Mouse (Mus musculus) lung, postnatal 0 days (tissue): Measurements from ENCODE around the gene Skint6. TPM values are rescaled to one million over a fixed set of nuclear protein-coding genes. Genes with fewer than 3 reads are reported as not detected.
"Not testable (repeated sequence)": the region's sequence is repeated elsewhere in the genome, so short reads cannot be mapped to it uniquely, and the experiment has no call there.

ENCODE experiments used
- ATAC-seq: fragments of 200-750 bp; cut with Nextera tagmentation; 2 replicates; pipeline ENCODE4 v1.8.0; 2017; ENCODE audit warnings: moderate library complexity
- DNase-seq: peaks from one replicate; pipeline ENCODE4 v3.0.0-alpha.2; 2016; ENCODE audit warnings: low spot score
- H3K27ac ChIP-seq: fragments of 300-500 bp; sonication (generic); 2 replicates; pipeline ENCODE4 v1.5.1; 2014; ENCODE audit warnings: antibody characterized with exemption, mild to moderate bottlenecking, low read length, mixed read lengths
- H3K27me3 ChIP-seq: fragments of 300-500 bp; sonication (generic); replicated peaks from 2 replicates; pipeline ENCODE4 v1.6.1; 2014; ENCODE audit warnings: low read length, mixed read lengths; ENCODE audit not compliant: insufficient read depth
- H3K36me3 ChIP-seq: fragments of 300-500 bp; sonication (generic); 2 replicates; pipeline ENCODE4 v1.6.1; 2014; ENCODE audit warnings: low read length, mixed read lengths; ENCODE audit not compliant: insufficient read depth
- H3K4me1 ChIP-seq: fragments of 300-500 bp; sonication (generic); 2 replicates; pipeline ENCODE4 v1.6.1; 2014; ENCODE audit warnings: antibody characterized with exemption, low read depth, low read length, mixed read lengths; ENCODE audit not compliant: insufficient read depth
- H3K4me2 ChIP-seq: fragments of 300-500 bp; sonication (generic); replicated peaks from 2 replicates; pipeline ENCODE4 v1.6.1; 2014; ENCODE audit warnings: low read depth, mild to moderate bottlenecking, low read length, moderate library complexity, mixed read lengths
- H3K4me3 ChIP-seq: fragments of 300-500 bp; sonication (generic); 2 replicates; pipeline ENCODE4 v1.5.1; 2014; ENCODE audit warnings: low read depth, low read length
- H3K9ac ChIP-seq: fragments of 300-500 bp; sonication (generic); replicated peaks from 2 replicates; pipeline ENCODE4 v1.6.1; 2014; ENCODE audit warnings: low read depth, mild to moderate bottlenecking
- H3K9me3 ChIP-seq: fragments of 300-500 bp; sonication (generic); 2 replicates; pipeline ENCODE4 v1.6.1; 2016; ENCODE audit warnings: low read length, mixed read lengths
- CTCF ChIP-seq: IDR thresholded peaks from 2 replicates; pipeline ENCODE4 v1.5.1; 2016; ENCODE audit warnings: antibody characterized with exemption, mild to moderate bottlenecking
- EP300 ChIP-seq: IDR thresholded peaks from 2 replicates; pipeline ENCODE4 v1.6.1; 2016; ENCODE audit warnings: antibody characterized with exemption, mild to moderate bottlenecking, control low read depth
- WGBS: fragments of 180-500 bp; shearing (Covaris S2); extraction: QIAGEN DNeasy Blood & Tissue Kit; methylation state at CpG from one replicate; pipeline ENCODE4 v1.1.7; 2014; 5-methylcytosine and 5-hydroxymethylcytosine counted together
- polyA plus RNA-seq: library from polyadenylated mRNA; unstranded; fragments of >200 nt; fragmentation: Nextera tagmentation; extraction: Ambion mirVana; gene quantifications from 2 replicates; pipeline ENCODE4 v1.2.1, GENCODE M21; 2015

The Skint6 gene
- not detected in 2 replicates for polyA plus RNA-seq

DNA sequence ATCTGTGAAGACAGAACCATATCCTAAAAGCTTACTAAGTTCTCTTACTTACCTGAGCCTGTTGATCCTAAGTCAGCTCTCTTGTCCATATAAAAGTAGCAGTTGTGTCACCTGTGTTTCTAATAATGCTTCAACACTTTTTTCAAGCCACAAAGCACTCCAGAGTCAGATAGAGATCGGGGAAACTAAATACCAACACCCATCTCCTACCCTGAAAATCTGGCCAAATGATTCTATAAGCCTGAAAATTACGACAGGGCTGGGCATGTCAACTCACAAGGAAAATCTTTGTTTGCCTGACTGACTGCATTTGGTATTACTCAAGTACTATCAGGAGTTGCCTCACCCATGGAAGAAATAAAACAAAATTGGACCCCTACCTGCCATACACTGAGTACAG lies at the start of gene Skint6:
Gene Skint6 (minus strand): TSS at position 101 of the 400 bp plus-strand sequence.
- Histone ChIP-seq H3K4me2 (no peak within 1 kb of the TSS), H3K36me3 (no peaks in the 10 kb centered on the region), H3K27ac (no peak within 1 kb of the TSS), H3K9me3 (no peaks in the 10 kb centered on the region), H3K4me1 (no peaks in the 10 kb centered on the region), H3K4me3 (no peak within 1 kb of the TSS), H3K27me3 (no peaks in the 10 kb centered on the region), H3K9ac (no peak within 1 kb of the TSS)
- DNase-seq (no peak), ATAC-seq (no peak)
- 39% methylated on average over 2 of the region's 2 CpGs for WGBS
- TF ChIP-seq EP300, result no peak
- TF ChIP-seq CTCF, result no peak

GRCm38 (mm10) chr4:113320911-113321310 lies 34.1 kb upstream of the Skint6 start:
- 93% methylated on average over 1 of the region's 1 CpGs for WGBS
- Histone ChIP-seq H3K27me3 (no peaks in the 10 kb centered on the region), H3K27ac (no peak overlapping the region), H3K36me3 (no peaks in the 10 kb centered on the region), H3K9ac (no peak overlapping the region), H3K9me3 (no peaks in the 10 kb centered on the region), H3K4me1 (no peaks in the 10 kb centered on the region), H3K4me2 (no peak overlapping the region), H3K4me3 (no peak overlapping the region)
- no peak for ATAC-seq
- TF ChIP-seq CTCF, result no peak
- TF ChIP-seq EP300, result no peak
- DNase-seq, result no peak

GRCm38 (mm10) chr4:113301773-113302473 lies 15.2 kb upstream of the Skint6 start:
- Histone ChIP-seq H3K27ac (no peak overlapping the region), H3K9me3 (no peaks in the 10 kb centered on the region; the same call in 1 of the 2 replicates), H3K4me3 (no peak overlapping the region), H3K4me1 (no peaks in the 10 kb centered on the region), H3K27me3 (no peaks in the 10 kb centered on the region), H3K4me2 (no peak overlapping the region), H3K9ac (no peak overlapping the region), H3K36me3 (no peaks in the 10 kb centered on the region)
- ATAC-seq (no peak), DNase-seq (no peak)
- TF ChIP-seq CTCF (no peak), EP300 (no peak)
- 60% methylated on average over 3 of the region's 3 CpGs for WGBS

- Histone ChIP-seq H3K36me3 (no peaks in the 10 kb centered on the region), H3K27me3 (no peaks in the 10 kb centered on the region), H3K4me3 (no peak overlapping the region), H3K9me3 (no peaks in the 10 kb centered on the region), H3K27ac (no peak overlapping the region), H3K9ac (no peak overlapping the region), H3K4me1 (no peaks in the 10 kb centered on the region), H3K4me2 (no peak overlapping the region)
- ATAC-seq, result no peak
- WGBS, result 73% methylated on average over 1 of the region's 1 CpGs
- TF ChIP-seq EP300, result no peak
- no peak for TF ChIP-seq CTCF
- no peak for DNase-seq
Observed at GRCm38 (mm10) chr4:113263363-113264060, 23.3 kb downstream of the Skint6 start.

GRCm38 (mm10) chr4:113245808-113246207 lies 41.0 kb downstream of the Skint6 start:
- no peaks in the 10 kb centered on the region for H3K4me1 ChIP-seq
- ATAC-seq, result no peak
- no peaks in the 10 kb centered on the region for H3K27me3 ChIP-seq
- no peak overlapping the region for H3K9ac ChIP-seq
- H3K4me3 ChIP-seq, result no peak overlapping the region
- no peak overlapping the region for H3K4me2 ChIP-seq
- no peak for DNase-seq
- no peak overlapping the region for H3K27ac ChIP-seq
- TF ChIP-seq EP300 (no peak), CTCF (no peak)
- no peaks in the 10 kb centered on the region for H3K9me3 ChIP-seq
- H3K36me3 ChIP-seq, result no peaks in the 10 kb centered on the region

DNA sequence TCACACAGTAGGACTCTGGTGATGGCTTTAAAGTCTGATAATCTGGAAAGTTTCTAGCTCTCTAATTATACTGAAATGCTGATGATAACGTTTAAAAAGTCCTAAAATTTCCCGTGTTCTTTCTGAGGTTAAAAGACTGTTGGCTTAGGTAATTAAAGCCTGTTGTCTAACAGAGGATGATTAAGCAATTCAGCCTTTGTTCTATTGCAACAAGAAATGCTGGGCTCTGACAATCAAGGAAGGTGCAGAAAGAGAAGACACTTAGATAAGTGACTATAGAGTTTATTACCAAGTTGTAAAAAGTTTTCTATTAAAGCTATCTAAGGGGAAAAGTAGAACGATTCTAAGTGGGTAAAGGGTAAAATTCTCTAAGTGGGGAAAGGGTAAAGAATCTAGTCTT lies 219.2 kb downstream of the Skint6 start:
- DNase-seq, result no peak
- Histone ChIP-seq H3K36me3 (no peaks in the 10 kb centered on the region), H3K27me3 (no peaks in the 10 kb centered on the region), H3K9ac (no peak overlapping the region), H3K27ac (no peak overlapping the region), H3K4me3 (no peak overlapping the region), H3K9me3 (no peaks in the 10 kb centered on the region), H3K4me1 (no peaks in the 10 kb centered on the region), H3K4me2 (no peak overlapping the region)
- ATAC-seq, result no peak
- TF ChIP-seq EP300 (no peak), CTCF (no peak)
- 58% methylated on average over 3 of the region's 3 CpGs for WGBS

DNA sequence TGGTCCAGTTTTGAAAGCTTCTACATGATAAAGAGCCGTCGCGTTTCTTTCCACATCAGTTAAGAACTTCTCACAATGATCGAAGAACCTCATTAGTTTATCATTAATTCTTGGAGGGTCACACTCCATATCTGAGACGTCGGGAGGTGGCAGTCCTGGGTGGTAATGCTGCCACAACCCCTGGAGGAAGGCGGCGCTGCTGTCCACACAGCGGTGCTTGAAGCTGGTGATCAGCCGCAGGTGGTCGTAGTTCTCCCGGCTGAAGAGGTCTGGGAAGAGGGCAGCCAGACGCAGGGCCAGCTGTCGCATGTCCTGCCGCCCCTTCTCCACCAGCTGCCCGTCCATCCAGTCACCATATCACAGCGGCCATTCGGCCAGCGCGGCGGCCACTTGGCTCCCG lies 307.6 kb downstream of the Skint6 start:
- not testable (repeated sequence) for H3K4me2 ChIP-seq, DNase-seq, H3K4me1 ChIP-seq, H3K9me3 ChIP-seq, H3K36me3 ChIP-seq, H3K4me3 ChIP-seq, H3K9ac ChIP-seq, ATAC-seq, H3K27me3 ChIP-seq, H3K27ac ChIP-seq
- WGBS, result 37% methylated on average over 16 of the region's 22 CpGs
